Mouse (Mus musculus): ENCODE data around the gene Nol12.

DNA sequence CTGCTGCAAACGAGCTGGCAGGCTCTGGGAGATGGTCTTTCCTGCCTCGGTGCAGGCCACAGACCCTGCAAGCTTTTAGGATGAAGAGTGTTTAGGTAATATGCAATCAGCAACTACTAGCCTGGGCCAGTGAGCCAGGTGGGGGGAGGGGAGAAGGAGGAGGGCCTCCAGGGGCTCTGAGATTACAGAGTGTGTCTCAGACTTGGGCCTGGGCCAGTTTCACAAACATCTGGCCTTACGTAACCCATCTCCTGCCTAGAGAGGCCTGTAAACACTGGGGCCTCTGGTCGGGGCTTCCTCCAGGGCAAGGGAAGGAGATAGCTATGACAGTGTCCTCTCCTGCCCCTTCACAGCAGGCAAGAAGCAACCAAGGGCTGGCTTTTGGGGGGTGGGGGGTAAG, 44.1 kb downstream of the Nol12 start:
- TF ChIP-seq CTCF (IDR thresholded peaks at IDR 0.05; ENCODE audit: low read depth, low read length) (no peak), TAL1 (conservative IDR thresholded peaks at IDR 0.05; ENCODE audit: low read depth, low read length) (no peak)

All from G1E (cell line).